Mouse (Mus musculus): Measurements from ENCODE around the gene Specc1. TPM values are rescaled to one million over a fixed set of nuclear protein-coding genes. Genes with fewer than 3 reads are reported as not detected.

Gene Specc1
- polyA plus RNA-seq, 1 experiment = 65.0 TPM

GRCm38 (mm10) chr11:62244471-62244870, 287.9 kb downstream of the Specc1 start:
- H3K27ac ChIP-seq (ENCODE audit: insufficient read depth, low read depth, low read length) = no peak overlapping the region
- H3K4me1 ChIP-seq (ENCODE audit: control insufficient read depth, insufficient read depth, low read length) = peaks cover under 1% of the 10 kb centered on the region; the same call in 1 of the 2 replicates
- H3K4me3 ChIP-seq (ENCODE audit: insufficient read depth, low read length) = no peak overlapping the region
- TF ChIP-seq CTCF (IDR thresholded peaks at IDR 0.05; ENCODE audit: low read depth, low read length) = no peak
- no peak for TF ChIP-seq POLR2A (IDR thresholded peaks at IDR 0.05; ENCODE audit: borderline replicate concordance, low read depth, low read length)

GRCm38 (mm10) chr11:62247759-62248400, 291.3 kb downstream of the Specc1 start:
- no peak for TF ChIP-seq CTCF (IDR thresholded peaks at IDR 0.05; ENCODE audit: low read depth, low read length)
- no peak for TF ChIP-seq POLR2A (IDR thresholded peaks at IDR 0.05; ENCODE audit: borderline replicate concordance, low read depth, low read length)
- no peak overlapping the region for H3K27ac ChIP-seq (ENCODE audit: insufficient read depth, low read depth, low read length)
- H3K4me1 ChIP-seq (ENCODE audit: control insufficient read depth, insufficient read depth, low read length) = peaks cover 23% of the 10 kb centered on the region

GRCm38 (mm10) chr11:62248401-62249244, 292.1 kb downstream of the Specc1 start, which contains the start of gene Adora2b:
TSS of gene Adora2b (plus strand) at chr11:62248984.
- no peak for TF ChIP-seq CTCF (IDR thresholded peaks at IDR 0.05; ENCODE audit: low read depth, low read length)
- no peak for TF ChIP-seq POLR2A (IDR thresholded peaks at IDR 0.05; ENCODE audit: borderline replicate concordance, low read depth, low read length)
- Histone ChIP-seq H3K27ac (ENCODE audit: insufficient read depth, low read depth, low read length) (no peak within 1 kb of the TSS), H3K4me1 (ENCODE audit: control insufficient read depth, insufficient read depth, low read length) (peaks cover 23% of the 10 kb centered on the region), H3K4me3 (ENCODE audit: insufficient read depth, low read length) (peak within 1 kb of the TSS; percentile 71)

More at GRCm38 (mm10) chr11:62247759-62248400, 291.3 kb downstream of the Specc1 start:
- H3K4me3 ChIP-seq (ENCODE audit: insufficient read depth, low read length) = peak overlapping the region; percentile 71

- Histone ChIP-seq H3K4me1 (ENCODE audit: control insufficient read depth, insufficient read depth, low read length) (peaks cover 23% of the 10 kb centered on the region), H3K27ac (ENCODE audit: insufficient read depth, low read depth, low read length) (no peak overlapping the region), H3K4me3 (ENCODE audit: insufficient read depth, low read length) (peak overlapping the region; percentile 71)
- TF ChIP-seq POLR2A (IDR thresholded peaks at IDR 0.05; ENCODE audit: borderline replicate concordance, low read depth, low read length) (no peak), CTCF (IDR thresholded peaks at IDR 0.05; ENCODE audit: low read depth, low read length) (no peak)
These were observed 292.9 kb downstream of the Specc1 start for GRCm38 (mm10) chr11:62249266-62250037.

- TF ChIP-seq CTCF (IDR thresholded peaks at IDR 0.05; ENCODE audit: low read depth, low read length) (no peak), POLR2A (IDR thresholded peaks at IDR 0.05; ENCODE audit: borderline replicate concordance, low read depth, low read length) (no peak)
- Histone ChIP-seq H3K4me3 (ENCODE audit: insufficient read depth, low read length) (no peak overlapping the region), H3K4me1 (ENCODE audit: control insufficient read depth, insufficient read depth, low read length) (peaks cover 23% of the 10 kb centered on the region), H3K27ac (ENCODE audit: insufficient read depth, low read depth, low read length) (no peak overlapping the region)
These were observed 294.5 kb downstream of the Specc1 start for GRCm38 (mm10) chr11:62251047-62251446.

GRCm38 (mm10) chr11:62253380-62253779, 296.8 kb downstream of the Specc1 start:
- H3K4me3 ChIP-seq (ENCODE audit: insufficient read depth, low read length) = no peak overlapping the region
- peaks cover 23% of the 10 kb centered on the region for H3K4me1 ChIP-seq (ENCODE audit: control insufficient read depth, insufficient read depth, low read length)
- TF ChIP-seq CTCF (IDR thresholded peaks at IDR 0.05; ENCODE audit: low read depth, low read length) (no peak), POLR2A (IDR thresholded peaks at IDR 0.05; ENCODE audit: borderline replicate concordance, low read depth, low read length) (no peak)
- H3K27ac ChIP-seq (ENCODE audit: insufficient read depth, low read depth, low read length) = no peak overlapping the region

- Histone ChIP-seq H3K4me1 (ENCODE audit: control insufficient read depth, insufficient read depth, low read length) (peaks cover 2% of the 10 kb centered on the region), H3K4me3 (ENCODE audit: insufficient read depth, low read length) (no peak overlapping the region), H3K27ac (ENCODE audit: insufficient read depth, low read depth, low read length) (no peak overlapping the region)
- TF ChIP-seq CTCF (IDR thresholded peaks at IDR 0.05; ENCODE audit: low read depth, low read length) (no peak), POLR2A (IDR thresholded peaks at IDR 0.05; ENCODE audit: borderline replicate concordance, low read depth, low read length) (no peak)
These were observed 302.7 kb downstream of the Specc1 start for GRCm38 (mm10) chr11:62259214-62259613.

- no peak overlapping the region for H3K27ac ChIP-seq (ENCODE audit: insufficient read depth, low read depth, low read length)
- TF ChIP-seq CTCF (IDR thresholded peaks at IDR 0.05; ENCODE audit: low read depth, low read length) (no peak), POLR2A (IDR thresholded peaks at IDR 0.05; ENCODE audit: borderline replicate concordance, low read depth, low read length) (no peak)
- no peak overlapping the region for H3K4me3 ChIP-seq (ENCODE audit: insufficient read depth, low read length)
- H3K4me1 ChIP-seq (ENCODE audit: control insufficient read depth, insufficient read depth, low read length) = peaks cover 2% of the 10 kb centered on the region
These were observed 307.0 kb downstream of the Specc1 start for GRCm38 (mm10) chr11:62263599-62263998.

- no peak overlapping the region for H3K27ac ChIP-seq (ENCODE audit: insufficient read depth, low read depth, low read length)
- no peak for TF ChIP-seq CTCF (IDR thresholded peaks at IDR 0.05; ENCODE audit: low read depth, low read length)
- no peak for TF ChIP-seq POLR2A (IDR thresholded peaks at IDR 0.05; ENCODE audit: borderline replicate concordance, low read depth, low read length)
- H3K4me3 ChIP-seq (ENCODE audit: insufficient read depth, low read length) = no peak overlapping the region
- peaks cover 2% of the 10 kb centered on the region for H3K4me1 ChIP-seq (ENCODE audit: control insufficient read depth, insufficient read depth, low read length)
These were observed 307.5 kb downstream of the Specc1 start for GRCm38 (mm10) chr11:62264018-62264417.
